Mouse (Mus musculus) CD4-positive naive resting alpha-beta T cell, adult 76 days (primary cell): Measurements from ENCODE around the gene Lhfp. TPM values are rescaled to one million over a fixed set of nuclear protein-coding genes. Genes with fewer than 3 reads are reported as not detected.

Experiments
- total RNA-seq: library from RNA; stranded (reverse); gene quantifications from one replicate; pipeline ENCODE4 v1.2.4, GENCODE M21; 2023

Gene Lhfp
- 0.35 TPM for total RNA-seq

DNA sequence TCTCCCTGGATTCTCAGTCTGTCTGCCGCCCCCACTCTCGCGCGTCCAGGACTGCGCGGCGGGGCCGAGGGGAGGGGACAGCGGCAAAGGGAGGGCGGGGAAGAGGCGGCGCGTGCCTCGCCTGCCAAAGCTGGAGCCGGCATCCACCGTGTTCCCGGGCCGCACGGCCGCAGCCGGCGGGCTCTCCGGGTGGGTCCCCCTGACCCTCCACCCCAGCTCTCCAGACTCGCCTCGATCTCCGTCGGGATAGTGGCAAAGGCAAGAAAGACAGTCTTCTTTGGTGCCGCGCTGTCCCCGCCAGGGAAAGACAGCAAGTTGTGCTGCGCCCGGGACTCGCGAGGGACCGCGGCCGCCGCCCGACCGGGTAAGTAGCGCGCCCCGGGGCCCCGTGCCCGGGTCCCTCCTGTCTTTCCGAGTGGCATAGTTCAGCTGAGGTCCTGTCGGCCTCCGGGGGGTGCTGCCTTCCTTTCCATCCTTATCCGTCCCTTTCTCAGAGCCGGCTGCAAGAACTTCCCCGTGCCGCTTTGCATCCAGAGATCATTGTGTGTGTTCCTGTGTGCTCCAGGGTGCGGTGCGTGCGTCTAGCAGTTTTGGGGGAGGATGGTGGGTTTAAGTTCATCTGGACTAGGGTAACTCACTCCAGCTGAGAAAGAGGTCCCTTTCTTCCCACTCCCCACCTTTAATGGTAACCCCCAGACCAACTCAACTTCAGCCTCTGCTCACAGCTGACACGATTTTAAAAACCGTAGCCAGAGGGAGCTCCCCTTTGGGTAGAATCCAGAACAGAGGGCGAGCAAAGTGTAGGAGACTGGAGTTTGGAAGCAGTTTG is at the start of gene Lhfp:
Lhfp (plus strand) TSS at position 118 of the 829 bp plus-strand sequence.

DNA sequence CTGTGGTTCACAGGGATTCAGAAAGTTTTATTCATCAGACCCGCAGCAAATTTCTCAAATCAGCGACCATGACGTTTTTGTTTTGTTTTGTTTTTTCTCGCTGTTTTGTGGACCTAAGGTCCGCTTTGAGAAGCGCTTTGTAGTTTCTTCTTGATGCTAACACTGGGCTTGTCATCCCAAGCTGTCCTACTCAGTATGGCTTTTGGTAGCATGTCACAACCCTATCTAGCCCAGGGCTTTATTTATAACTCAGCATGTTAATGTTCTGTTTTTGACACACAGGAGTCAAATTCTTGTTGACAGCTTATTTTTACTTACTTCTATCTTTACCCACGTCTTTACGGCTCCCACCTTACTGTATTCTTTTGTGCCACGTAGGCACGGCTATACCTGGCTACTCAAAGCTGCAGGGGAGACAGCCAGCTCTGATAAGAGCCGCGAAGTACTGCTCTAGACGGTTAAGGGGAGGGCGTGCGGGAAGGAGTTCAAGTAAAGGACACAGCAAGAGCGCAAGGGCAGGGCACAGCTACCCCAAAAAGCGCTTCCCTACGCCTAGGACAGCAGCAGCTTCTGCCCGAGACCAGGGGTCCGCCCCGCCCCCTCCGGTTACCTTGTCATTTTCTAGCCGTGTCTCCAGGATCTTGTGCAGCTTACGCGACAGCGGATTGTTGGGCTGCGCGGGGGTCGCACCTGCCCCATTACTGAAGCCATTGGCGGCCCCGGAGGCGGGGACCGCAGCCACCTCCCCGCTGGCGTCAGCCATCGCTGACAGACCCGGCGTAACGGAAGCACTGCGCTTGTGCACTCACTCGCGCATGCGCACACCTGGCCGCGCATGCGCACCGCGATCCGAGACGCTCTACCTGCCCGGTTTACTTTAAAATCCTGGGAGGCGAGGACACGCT is 24.6 kb upstream of the Lhfp start, which contains the start of gene Cog6:
Cog6 (minus strand) TSS at position 802 of the 905 bp plus-strand sequence.

Other genes with a start within 250 kb of the Lhfp start
- 31.2 TPM for gene Cog6, start 24.3 kb upstream of the Lhfp start, total RNA-seq